Mouse (Mus musculus) gastrocnemius, postnatal 4 days (tissue): ENCODE measurements at regions not wholly inside any gene's neighbourhood (a gene's known extent, or its start where the extent isn't known, plus 50 kb on each side); places are given as distances from the start of the nearest gene placed in this dataset.

Experiments used
- DNase-seq, 2 experiments: peaks; one replicate each; pipeline ENCODE4 v3.0.0; 2021 to 2022; ENCODE audit warnings: low spot score in 2 of 2, mixed read lengths in 2 of 2

DNA sequence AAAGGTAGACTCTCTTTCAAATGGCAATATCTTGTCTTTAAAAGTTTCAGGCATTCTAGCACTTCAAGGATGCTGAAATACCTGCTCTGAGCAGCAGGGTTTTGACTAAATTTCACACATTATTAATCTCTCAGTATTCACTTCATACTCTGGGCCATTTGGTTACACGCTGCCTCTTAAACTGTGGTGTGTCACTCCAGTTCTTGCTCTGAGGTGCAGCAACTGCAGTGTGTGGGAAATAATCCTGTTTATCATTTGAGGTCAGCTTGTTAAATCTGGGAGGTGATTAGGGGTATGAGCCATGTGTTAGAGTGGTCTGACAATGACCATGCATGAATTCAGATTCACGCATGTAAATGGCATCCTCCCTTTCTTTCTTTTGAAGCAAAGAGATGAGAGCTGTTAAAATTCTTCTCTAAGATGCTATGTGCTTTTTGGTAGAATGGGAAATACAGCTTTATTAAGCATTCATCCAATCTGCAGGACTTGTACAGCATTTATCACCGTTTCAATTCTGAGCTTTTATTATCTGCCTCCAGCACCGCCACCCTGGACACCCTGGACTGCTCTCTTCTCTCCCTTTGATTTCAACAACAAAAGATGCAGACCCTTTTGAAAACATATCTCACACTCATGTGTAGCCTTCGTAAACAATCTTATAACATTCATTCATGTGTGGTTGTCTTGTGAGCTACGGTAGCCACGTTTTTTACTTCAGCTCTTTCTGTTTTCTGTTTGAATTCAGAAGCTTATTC lies 362.4 kb upstream of the Gm38303 start:
- no peak for DNase-seq

DNA sequence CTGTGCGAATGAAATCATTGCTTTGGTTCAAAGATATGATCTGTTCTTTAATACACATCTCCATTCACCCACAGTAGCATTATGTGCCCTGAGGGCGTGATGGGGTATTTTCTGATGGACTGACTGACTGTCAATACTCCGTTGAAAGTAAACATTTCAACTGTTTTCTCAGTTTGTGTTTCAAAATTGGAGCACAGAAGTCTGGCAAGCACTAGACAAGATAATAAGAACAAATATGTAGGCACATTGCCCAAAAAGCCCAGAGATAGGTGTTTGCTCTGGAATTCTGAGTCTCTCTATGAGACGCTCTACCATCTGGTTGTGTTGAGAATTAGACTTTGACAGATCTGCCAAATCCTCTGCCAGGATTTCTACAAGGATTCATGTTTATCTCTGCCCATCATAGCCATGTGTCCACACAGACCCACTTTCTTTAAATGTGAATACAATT lies 350.0 kb upstream of the Gm38303 start:
- no peak for DNase-seq

DNA sequence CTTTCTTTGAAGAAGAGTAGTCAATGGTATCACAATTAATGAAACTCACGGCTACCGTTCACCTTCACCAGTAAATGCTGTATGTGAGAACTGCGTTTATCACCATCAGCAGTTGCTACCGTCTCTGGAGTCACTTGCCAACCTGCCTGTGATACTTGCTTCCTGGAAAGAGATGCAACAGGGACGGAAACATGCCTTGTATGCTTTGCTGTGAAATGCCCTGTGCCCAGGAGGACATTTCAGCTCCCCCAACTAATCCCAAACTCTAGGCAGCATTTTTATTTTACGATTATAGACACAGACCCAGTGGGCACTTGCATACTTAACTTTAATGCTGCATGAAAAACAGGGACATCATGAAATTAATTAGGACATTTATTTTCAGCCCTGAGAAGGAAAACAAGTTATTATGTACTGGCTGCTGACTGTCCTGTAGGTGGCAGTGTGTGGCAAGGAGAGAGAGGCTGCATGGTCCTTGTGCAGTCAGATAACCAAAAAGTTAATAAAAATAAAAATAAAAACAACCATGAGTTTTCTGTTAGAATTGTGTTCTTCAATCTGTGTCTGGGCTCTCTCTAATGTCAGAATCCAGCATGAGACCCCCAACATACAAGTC lies 349.5 kb upstream of the Gm38303 start:
- peak in 1 of 2 experiments; percentile 29 for DNase-seq

DNA sequence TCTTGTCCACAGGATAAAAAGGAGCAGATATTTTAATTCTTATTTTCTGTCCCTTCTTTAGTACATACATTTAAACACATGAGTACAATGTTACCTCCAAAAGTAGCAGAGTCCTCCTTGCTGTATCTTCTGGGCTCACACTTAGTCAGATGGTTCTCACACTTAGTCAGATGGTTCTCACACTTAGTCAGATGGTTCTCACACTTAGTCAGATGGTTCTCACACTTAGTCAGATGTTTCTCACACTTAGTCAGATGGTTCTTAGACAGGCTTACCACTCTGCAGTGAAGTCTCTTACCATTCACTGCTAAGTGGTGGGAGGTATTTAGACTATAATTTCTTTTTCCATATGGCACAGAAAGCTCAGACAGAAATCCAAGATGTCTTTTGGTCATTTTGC lies 346.5 kb upstream of the Gm38303 start:
- DNase-seq, result no peak

DNA sequence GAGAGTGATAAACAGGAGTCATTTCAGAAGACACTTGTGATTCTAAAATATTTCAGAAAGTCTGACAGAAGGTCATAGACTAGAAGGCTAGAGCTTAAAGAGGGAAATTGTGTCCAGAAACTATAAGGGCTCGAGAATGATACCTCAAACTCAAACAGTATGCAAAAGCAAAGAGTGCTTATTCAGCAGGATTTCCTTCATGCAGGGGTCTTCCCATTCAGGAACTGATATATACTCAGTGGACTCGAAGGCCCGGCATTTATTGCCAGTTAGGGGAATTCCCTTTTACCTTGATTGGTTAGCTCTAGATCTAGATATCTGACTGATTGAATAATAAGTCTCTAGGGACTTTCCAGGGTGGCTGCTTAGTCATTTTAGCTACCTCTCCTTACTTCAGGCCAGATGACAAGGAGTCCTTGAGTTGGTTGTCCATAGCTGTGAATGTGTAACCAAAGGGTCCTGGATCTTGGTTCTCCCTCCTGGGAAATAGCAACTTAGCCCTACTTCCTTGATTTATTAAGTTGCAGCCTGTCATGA lies 312.6 kb upstream of the Gm38303 start:
- DNase-seq, result no peak
